1 mouse cellular context compared by ENCODE assay signal in the genomic region with DNA sequence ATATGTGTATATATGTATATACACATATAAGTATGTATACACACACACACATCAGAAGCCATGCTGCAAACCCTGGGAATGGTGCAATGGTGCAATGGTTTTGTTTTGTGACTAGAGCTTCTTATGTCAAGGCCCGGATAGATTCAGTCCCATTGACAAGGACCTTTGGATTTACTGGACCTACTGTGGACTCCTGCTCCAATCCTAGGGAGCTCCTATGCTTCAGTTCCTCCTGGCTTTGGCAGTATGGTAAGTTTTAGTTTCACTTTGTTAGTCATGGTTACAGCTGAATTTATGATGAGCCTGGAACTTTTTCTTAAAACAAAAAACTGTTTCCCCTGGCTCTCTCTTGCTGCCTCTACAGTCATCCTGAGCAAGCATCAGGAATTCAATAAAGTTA. TPM values are rescaled to one million over a fixed set of nuclear protein-coding genes. Genes with fewer than 3 reads are reported as not detected.
"Had no signal": no experiment of that assay in that cellular context is flagged by ENCODE, and none has a peak within 500 bp of the region (broad histone marks: within the 10 kb centered on the region; RNA-seq: fewer than 3 reads in every experiment).

No protein-coding gene starts in this region.

RNA-seq across cellular contexts. Expression of gene Ifi211, which starts 35.7 kb away (rescaled TPM):
- total RNA-seq: midbrain, postnatal 0 days had no signal
